Mouse (Mus musculus) liver, adult (tissue): Measurements from ENCODE around the gene Gucy2e.

ENCODE experiments used
- GATA4 ChIP-seq: IDR thresholded peaks from 2 replicates; pipeline ENCODE4 v1.6.1; 2014; ENCODE audit warnings: mild to moderate bottlenecking, low read length; ENCODE audit not compliant: insufficient replicate concordance

The Gucy2e gene

GRCm38 (mm10) chr11:69251953-69252352, 15.1 kb upstream of the Gucy2e start:
- no peak for TF ChIP-seq GATA4

- TF ChIP-seq GATA4 = no peak
Observed at GRCm38 (mm10) chr11:69251135-69251842, 14.5 kb upstream of the Gucy2e start.

- no peak for TF ChIP-seq GATA4
Observed at GRCm38 (mm10) chr11:69250106-69250505, 13.3 kb upstream of the Gucy2e start.

GRCm38 (mm10) chr11:69249131-69249530, 12.3 kb upstream of the Gucy2e start:
- TF ChIP-seq GATA4 = no peak

- TF ChIP-seq GATA4 = no peak
Observed at GRCm38 (mm10) chr11:69245643-69246042, 8.8 kb upstream of the Gucy2e start.

- TF ChIP-seq GATA4 = no peak
Observed at GRCm38 (mm10) chr11:69244911-69245310, 8.1 kb upstream of the Gucy2e start.

GRCm38 (mm10) chr11:69236061-69236925, 543 bp downstream of the Gucy2e start:
- TF ChIP-seq GATA4 = no peak

GRCm38 (mm10) chr11:69235285-69236060, 1.4 kb downstream of the Gucy2e start:
- TF ChIP-seq GATA4 = no peak

- TF ChIP-seq GATA4 = no peak
Observed at GRCm38 (mm10) chr11:69233141-69233540, 3.7 kb downstream of the Gucy2e start.

- TF ChIP-seq GATA4 = no peak
Observed at GRCm38 (mm10) chr11:69230420-69230819, 6.4 kb downstream of the Gucy2e start.

- TF ChIP-seq GATA4 = no peak
Observed at GRCm38 (mm10) chr11:69225715-69226114, 11.1 kb downstream of the Gucy2e start.

- no peak for TF ChIP-seq GATA4
Observed at GRCm38 (mm10) chr11:69223101-69223500, 13.7 kb downstream of the Gucy2e start.

GRCm38 (mm10) chr11:69221070-69221469, 15.8 kb downstream of the Gucy2e start:
- TF ChIP-seq GATA4 = no peak

GRCm38 (mm10) chr11:69218661-69219060, 18.2 kb downstream of the Gucy2e start:
- no peak for TF ChIP-seq GATA4

- no peak for TF ChIP-seq GATA4
Observed at GRCm38 (mm10) chr11:69217411-69217810, 19.4 kb downstream of the Gucy2e start.
